Mouse (Mus musculus): ENCODE measurements around the gene Il1rl2. TPM values are rescaled to one million over a fixed set of nuclear protein-coding genes. Genes with fewer than 3 reads are reported as not detected.

Gene Il1rl2
- total and polyA plus RNA-seq, 2 experiments from 2014 or later = 2.3 to 9.4 TPM

DNA sequence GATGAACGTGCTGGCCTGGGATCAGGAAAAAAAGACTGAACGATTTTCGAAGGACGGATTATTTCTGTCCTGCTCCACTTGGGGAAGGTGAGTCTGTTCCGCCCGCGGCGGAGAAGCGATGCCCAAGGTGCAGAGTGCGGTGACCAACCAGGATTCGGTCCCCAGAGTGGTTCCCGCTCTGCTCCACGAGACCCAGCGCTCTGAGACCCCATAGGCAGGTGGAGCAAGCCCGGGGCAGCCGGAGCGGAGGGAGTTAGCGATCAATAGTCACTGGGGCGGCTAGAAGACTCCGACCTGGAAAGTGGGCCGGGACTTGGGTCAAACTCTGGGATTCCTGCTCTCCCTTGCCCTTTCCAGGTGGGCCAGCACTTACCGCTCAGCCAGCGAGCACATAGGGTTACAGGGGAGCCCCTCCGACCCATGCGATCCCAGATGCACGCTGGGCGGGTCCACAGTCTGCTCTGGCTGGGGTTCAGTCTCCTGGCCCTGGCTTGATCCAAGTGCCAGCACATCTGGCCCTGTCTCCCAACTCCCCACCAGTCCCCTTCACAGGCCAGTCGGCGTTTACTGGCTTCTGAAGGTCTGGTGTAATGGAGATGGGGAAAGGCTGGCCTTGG is 1.4 kb downstream of the Il1rl2 start:
- Histone ChIP-seq H3K4me3 (ENCODE audit: low read depth, low read length) (peak overlapping the region; percentile 56), H3K36me3 (replicated peaks; ENCODE audit: control insufficient read depth, insufficient read depth, low read length) (no peaks in the 10 kb centered on the region), H3K27ac (ENCODE audit: low read depth) (no peak overlapping the region), H3K9me3 (replicated peaks; ENCODE audit: control insufficient read depth, low read length) (no peaks in the 10 kb centered on the region), H3K4me1 (ENCODE audit: control insufficient read depth, insufficient read depth) (peaks cover 10% of the 10 kb centered on the region; the same call in 1 of the 2 replicates), H3K9ac (replicated peaks; ENCODE audit: low read depth, low read length) (peak overlapping the region; percentile 43; the same call in 1 of the 2 replicates), H3K27me3 (ENCODE audit: control insufficient read depth, insufficient read depth, low read length) (peaks cover 19% of the 10 kb centered on the region), H3K4me2 (ENCODE audit: low read depth, low read length) (peak overlapping the region; percentile 72)
- no peak for DNase-seq (ENCODE audit: low spot score)
- TF ChIP-seq EP300 (IDR thresholded peaks at IDR 0.05; ENCODE audit: low read depth) (no peak), CTCF (IDR thresholded peaks at IDR 0.05; ENCODE audit: low read depth) (no peak)
- no peak for ATAC-seq (ENCODE audit: insufficient read depth, low read depth)
- 12% methylated on average over 29 of the region's 29 CpGs for WGBS

DNA sequence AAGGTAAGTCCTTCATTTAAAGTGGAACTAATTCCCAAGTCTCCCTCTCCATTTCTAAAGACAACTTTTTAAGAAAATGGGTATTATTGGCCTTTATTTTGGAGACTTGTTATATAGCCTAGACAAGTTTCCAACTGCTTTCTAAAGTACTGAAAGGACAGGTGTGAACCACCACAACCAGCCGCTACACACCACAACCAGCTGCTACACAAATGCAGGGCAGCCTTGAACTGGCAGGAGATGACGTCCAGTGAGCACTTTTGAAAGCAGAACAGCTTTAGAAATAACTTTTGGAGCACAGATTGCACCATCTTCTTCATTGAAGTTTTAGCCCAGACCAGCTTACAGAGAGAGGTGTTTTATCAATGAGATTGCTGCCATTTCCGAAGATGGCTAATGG is 3.2 kb downstream of the Il1rl2 start:
- TF ChIP-seq EP300 (IDR thresholded peaks at IDR 0.05; ENCODE audit: low read depth) (no peak), CTCF (IDR thresholded peaks at IDR 0.05; ENCODE audit: low read depth) (no peak)
- no peaks in the 10 kb centered on the region for H3K9me3 ChIP-seq (replicated peaks; ENCODE audit: control insufficient read depth, low read length)
- H3K4me2 ChIP-seq (ENCODE audit: low read depth, low read length) = no peak overlapping the region
- WGBS = 82% methylated on average over 3 of the region's 3 CpGs
- peaks cover 10% of the 10 kb centered on the region; the same call in 1 of the 2 replicates for H3K4me1 ChIP-seq (ENCODE audit: control insufficient read depth, insufficient read depth)
- H3K36me3 ChIP-seq (replicated peaks; ENCODE audit: control insufficient read depth, insufficient read depth, low read length) = no peaks in the 10 kb centered on the region
- no peak for ATAC-seq (ENCODE audit: insufficient read depth, low read depth)
- no peak overlapping the region for H3K4me3 ChIP-seq (ENCODE audit: low read depth, low read length)
- DNase-seq (ENCODE audit: low spot score) = no peak
- peaks cover 19% of the 10 kb centered on the region for H3K27me3 ChIP-seq (ENCODE audit: control insufficient read depth, insufficient read depth, low read length)
- no peak overlapping the region for H3K27ac ChIP-seq (ENCODE audit: low read depth)
- no peak overlapping the region for H3K9ac ChIP-seq (replicated peaks; ENCODE audit: low read depth, low read length)

DNA sequence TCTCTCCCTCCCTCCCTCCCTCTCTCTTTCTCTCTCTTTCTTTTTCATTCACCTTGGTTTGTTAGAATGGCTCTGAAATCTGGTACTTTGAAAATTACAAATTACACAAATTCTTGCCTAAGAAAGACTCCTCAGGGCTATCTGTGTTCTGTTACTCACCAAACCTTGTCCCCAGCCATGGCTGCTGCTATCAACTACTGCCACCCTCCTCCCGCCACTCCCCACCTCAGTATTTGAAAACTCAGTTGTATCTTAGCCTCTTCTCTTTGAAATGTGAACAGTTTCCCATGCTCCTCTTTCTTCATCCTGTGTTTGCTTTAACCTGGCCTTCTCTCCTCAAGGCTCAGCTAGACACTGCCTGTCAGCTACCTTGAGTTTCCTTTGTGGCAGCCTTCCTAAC is 5.1 kb downstream of the Il1rl2 start:
- H3K36me3 ChIP-seq (replicated peaks; ENCODE audit: control insufficient read depth, insufficient read depth, low read length) = no peaks in the 10 kb centered on the region

DNA sequence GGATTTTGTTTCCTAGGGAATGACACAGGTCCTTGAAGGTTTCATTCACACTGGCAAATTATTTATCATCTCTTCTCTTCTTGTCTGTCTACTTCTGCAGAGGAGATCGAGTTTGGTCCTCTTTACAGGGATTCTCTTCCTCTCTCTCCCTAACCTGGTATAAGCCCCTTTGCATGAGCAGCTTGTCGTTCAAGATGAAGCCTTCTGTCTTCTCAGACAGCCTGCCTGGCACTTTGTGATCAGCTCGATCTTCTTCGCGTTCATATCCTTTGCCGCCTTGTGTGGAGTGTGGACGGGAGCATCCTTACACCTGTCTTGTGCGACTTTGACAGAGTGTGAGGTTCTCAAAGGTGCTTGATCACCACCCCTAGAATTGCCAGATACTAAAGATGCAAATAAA is 5.8 kb downstream of the Il1rl2 start:
- peaks cover 18% of the 10 kb centered on the region for H3K27me3 ChIP-seq (ENCODE audit: control insufficient read depth, insufficient read depth, low read length)
- no peak overlapping the region for H3K9ac ChIP-seq (replicated peaks; ENCODE audit: low read depth, low read length)
- H3K4me3 ChIP-seq (ENCODE audit: low read depth, low read length) = no peak overlapping the region
- 79% methylated on average over 8 of the region's 8 CpGs for WGBS
- H3K27ac ChIP-seq (ENCODE audit: low read depth) = no peak overlapping the region
- no peak for DNase-seq (ENCODE audit: low spot score)
- H3K36me3 ChIP-seq (replicated peaks; ENCODE audit: control insufficient read depth, insufficient read depth, low read length) = no peaks in the 10 kb centered on the region
- H3K4me1 ChIP-seq (ENCODE audit: control insufficient read depth, insufficient read depth) = peaks cover 8% of the 10 kb centered on the region; the same call in 1 of the 2 replicates
- H3K4me2 ChIP-seq (ENCODE audit: low read depth, low read length) = no peak overlapping the region
- no peak for TF ChIP-seq CTCF (IDR thresholded peaks at IDR 0.05; ENCODE audit: low read depth)
- H3K9me3 ChIP-seq (replicated peaks; ENCODE audit: control insufficient read depth, low read length) = no peaks in the 10 kb centered on the region
- ATAC-seq (ENCODE audit: insufficient read depth, low read depth) = no peak

More for the DNA sequence above, 5.1 kb downstream of the Il1rl2 start:
- no peak overlapping the region for H3K9ac ChIP-seq (replicated peaks; ENCODE audit: low read depth, low read length)
- no peak overlapping the region for H3K27ac ChIP-seq (ENCODE audit: low read depth)
- DNase-seq (ENCODE audit: low spot score) = no peak
- H3K4me3 ChIP-seq (ENCODE audit: low read depth, low read length) = no peak overlapping the region
- H3K4me1 ChIP-seq (ENCODE audit: control insufficient read depth, insufficient read depth) = peaks cover 10% of the 10 kb centered on the region; the same call in 1 of the 2 replicates
- TF ChIP-seq EP300 (IDR thresholded peaks at IDR 0.05; ENCODE audit: low read depth) = no peak
- TF ChIP-seq CTCF (IDR thresholded peaks at IDR 0.05; ENCODE audit: low read depth) = no peak
- peaks cover 19% of the 10 kb centered on the region for H3K27me3 ChIP-seq (ENCODE audit: control insufficient read depth, insufficient read depth, low read length)
- no peak overlapping the region for H3K4me2 ChIP-seq (ENCODE audit: low read depth, low read length)
- no peaks in the 10 kb centered on the region for H3K9me3 ChIP-seq (replicated peaks; ENCODE audit: control insufficient read depth, low read length)
- ATAC-seq (ENCODE audit: insufficient read depth, low read depth) = no peak
- 65% methylated on average over 1 of the region's 1 CpGs for WGBS

DNA sequence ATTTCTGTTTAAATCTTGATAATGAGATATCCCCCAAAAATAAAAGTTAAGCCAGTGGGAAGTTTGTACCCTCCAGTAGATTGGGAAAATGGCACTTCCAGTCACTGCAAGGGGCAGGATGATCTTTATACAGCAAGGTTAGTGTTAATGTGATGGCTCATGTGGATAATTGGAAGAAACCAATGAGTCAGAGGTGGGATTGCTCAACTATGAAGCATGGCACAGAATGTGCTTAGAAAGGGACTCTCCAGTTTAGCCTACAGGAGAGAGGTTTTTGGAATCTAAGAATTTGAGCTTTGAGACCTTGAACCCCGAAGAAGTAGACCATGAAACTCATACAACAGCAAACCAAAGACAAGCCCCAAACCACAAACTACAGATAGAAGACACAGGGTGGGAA is 14.9 kb downstream of the Il1rl2 start:
- Histone ChIP-seq H3K36me3 (replicated peaks; ENCODE audit: control insufficient read depth, insufficient read depth, low read length) (no peaks in the 10 kb centered on the region), H3K9ac (replicated peaks; ENCODE audit: low read depth, low read length) (no peak overlapping the region), H3K4me2 (ENCODE audit: low read depth, low read length) (no peak overlapping the region), H3K4me3 (ENCODE audit: low read depth, low read length) (no peak overlapping the region), H3K27me3 (ENCODE audit: control insufficient read depth, insufficient read depth, low read length) (no peaks in the 10 kb centered on the region), H3K9me3 (replicated peaks; ENCODE audit: control insufficient read depth, low read length) (no peaks in the 10 kb centered on the region), H3K27ac (ENCODE audit: low read depth) (no peak overlapping the region), H3K4me1 (ENCODE audit: control insufficient read depth, insufficient read depth) (no peaks in the 10 kb centered on the region)
- TF ChIP-seq EP300 (IDR thresholded peaks at IDR 0.05; ENCODE audit: low read depth) (no peak), CTCF (IDR thresholded peaks at IDR 0.05; ENCODE audit: low read depth) (no peak)
- WGBS = 65% methylated on average over 1 of the region's 1 CpGs
- DNase-seq (ENCODE audit: low spot score) (no peak), ATAC-seq (ENCODE audit: insufficient read depth, low read depth) (no peak)

DNA sequence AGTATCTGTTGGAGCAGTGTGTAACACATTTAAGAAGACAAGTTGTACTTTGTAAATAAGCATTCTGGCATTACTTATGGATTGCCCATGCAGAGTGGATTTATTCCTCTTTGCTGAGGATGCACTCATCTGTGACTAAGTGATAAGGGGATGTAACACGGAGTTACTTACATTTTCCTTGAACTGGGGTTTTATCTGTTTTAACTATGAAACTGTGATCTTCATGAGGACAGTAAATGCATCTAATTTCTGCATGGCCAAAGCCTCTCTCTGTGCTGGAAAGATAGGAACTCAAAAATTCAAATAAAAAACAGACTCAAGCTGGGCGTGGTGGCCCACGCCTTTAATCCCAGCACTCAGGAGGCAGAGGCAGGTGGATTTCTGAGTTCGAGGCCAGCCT is 15.7 kb downstream of the Il1rl2 start:
- WGBS = 67% methylated on average over 4 of the region's 4 CpGs

More for the DNA sequence above, 15.7 kb downstream of the Il1rl2 start:
- ATAC-seq (ENCODE audit: insufficient read depth, low read depth) (no peak), DNase-seq (ENCODE audit: low spot score) (no peak)
- Histone ChIP-seq H3K4me1 (ENCODE audit: control insufficient read depth, insufficient read depth) (no peaks in the 10 kb centered on the region), H3K9me3 (replicated peaks; ENCODE audit: control insufficient read depth, low read length) (no peaks in the 10 kb centered on the region), H3K4me3 (ENCODE audit: low read depth, low read length) (no peak overlapping the region), H3K27me3 (ENCODE audit: control insufficient read depth, insufficient read depth, low read length) (no peaks in the 10 kb centered on the region), H3K36me3 (replicated peaks; ENCODE audit: control insufficient read depth, insufficient read depth, low read length) (no peaks in the 10 kb centered on the region), H3K27ac (ENCODE audit: low read depth) (no peak overlapping the region), H3K9ac (replicated peaks; ENCODE audit: low read depth, low read length) (no peak overlapping the region), H3K4me2 (ENCODE audit: low read depth, low read length) (no peak overlapping the region)
- TF ChIP-seq CTCF (IDR thresholded peaks at IDR 0.05; ENCODE audit: low read depth) (no peak), EP300 (IDR thresholded peaks at IDR 0.05; ENCODE audit: low read depth) (no peak)

Data from heart, postnatal 0 days (tissue).